Mouse (Mus musculus): ENCODE results near the gene Nacc1. TPM values are rescaled to one million over a fixed set of nuclear protein-coding genes. Genes with fewer than 3 reads are reported as not detected.
A peak's percentile ranks its signal among the peaks of the same experiment; 100 is the strongest.

The Nacc1 gene
- 15.8 and 17.4 TPM in 2 replicates for polyA plus RNA-seq (2015; fragmentation: Nextera tagmentation; extraction: Ambion mirVana)

DNA sequence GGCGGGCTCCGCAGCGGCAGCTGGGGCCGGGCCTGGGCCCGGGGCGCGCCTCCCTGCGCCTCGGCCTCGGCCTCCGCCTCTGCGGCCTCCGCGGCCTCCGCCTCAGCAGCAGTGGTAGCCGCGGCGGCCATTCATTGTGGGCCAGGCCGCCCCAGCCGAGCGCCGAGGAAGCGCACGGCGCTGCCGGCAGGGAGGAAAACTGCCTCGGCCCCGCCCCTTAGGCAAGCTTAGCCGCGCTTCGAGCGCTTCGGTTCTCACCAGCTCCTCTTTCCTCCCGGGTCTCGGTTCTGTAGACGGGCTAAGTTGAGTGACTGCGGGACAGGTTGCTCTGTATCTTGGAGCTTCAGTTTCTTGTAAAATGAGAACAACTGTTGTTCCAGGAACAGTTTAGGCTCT is at the start of gene Nacc1:
Gene Nacc1 (minus strand): TSS at position 158 of the 396 bp plus-strand sequence.
- H3K27me3 ChIP-seq (replicated peaks) = no peaks in the 10 kb centered on the region
- H3K36me3 ChIP-seq = peaks cover 12% of the 10 kb centered on the region; the same call in 1 of the 2 replicates
- H3K9me3 ChIP-seq = no peaks in the 10 kb centered on the region
- under 1% methylated on average over 24 of the region's 37 CpGs for WGBS
- H3K4me3 ChIP-seq (replicated peaks) = peak within 1 kb of the TSS; percentile 100
- peak within 1 kb of the TSS; percentile 81 for H3K4me2 ChIP-seq
- peak; percentile 85 for ATAC-seq (ENCODE audit: insufficient read depth, low FRiP score, low read depth)
- H3K9ac ChIP-seq = peak within 1 kb of the TSS; percentile 100
- peak within 1 kb of the TSS; percentile 94 for H3K27ac ChIP-seq
- H3K4me1 ChIP-seq = peaks cover 40% of the 10 kb centered on the region

DNA sequence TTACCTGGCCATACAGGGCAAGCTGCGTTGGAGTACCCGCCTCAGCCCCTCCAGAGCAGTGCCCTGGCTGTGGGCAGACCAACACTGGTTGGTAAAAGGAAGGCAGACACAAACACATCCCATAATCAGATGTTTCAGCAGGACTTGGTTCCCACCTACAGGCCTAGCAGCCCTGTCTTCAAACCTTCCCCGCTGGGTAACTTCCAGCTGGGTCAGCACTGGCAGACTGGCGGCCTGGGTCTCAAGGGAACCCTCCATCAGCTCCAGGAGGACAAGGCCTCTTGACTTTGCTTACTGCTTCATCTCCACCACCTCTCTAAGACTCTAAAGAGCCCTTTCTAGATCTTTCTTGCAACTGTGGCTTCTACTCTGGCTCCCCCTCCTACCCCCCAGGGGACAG is 48.9 kb upstream of the Nacc1 start:
- Histone ChIP-seq H3K9me3 (no peaks in the 10 kb centered on the region), H3K4me1 (peaks cover 68% of the 10 kb centered on the region), H3K27me3 (replicated peaks) (no peaks in the 10 kb centered on the region), H3K4me2 (no peak overlapping the region), H3K4me3 (replicated peaks) (no peak overlapping the region), H3K9ac (no peak overlapping the region), H3K27ac (no peak overlapping the region), H3K36me3 (no peaks in the 10 kb centered on the region)
- ATAC-seq (ENCODE audit: insufficient read depth, low FRiP score, low read depth) = no peak
- WGBS = 86% methylated on average over 4 of the region's 4 CpGs

DNA sequence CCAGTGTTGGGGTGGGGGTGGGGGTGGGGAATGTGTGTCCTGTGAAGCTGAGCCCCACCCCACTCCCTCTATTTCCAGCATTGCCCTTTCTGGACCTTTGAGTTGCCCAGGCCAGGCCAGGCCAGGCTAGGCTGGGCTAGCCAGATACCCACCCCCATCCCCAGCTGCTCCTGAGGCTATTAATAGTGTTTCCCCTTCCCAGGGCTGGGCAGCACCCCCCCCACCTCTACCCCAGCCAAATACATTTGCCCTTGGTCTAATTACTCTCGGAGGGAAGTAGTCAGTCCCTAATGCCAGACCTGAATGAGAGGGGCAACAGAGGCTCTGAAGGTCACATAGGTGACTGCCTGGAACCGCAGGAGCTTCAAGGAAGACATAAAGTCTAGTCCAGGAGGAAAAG is 47.9 kb upstream of the Nacc1 start:
- 54% methylated on average over 2 of the region's 2 CpGs for WGBS
- Histone ChIP-seq H3K9me3 (no peaks in the 10 kb centered on the region), H3K27ac (no peak overlapping the region), H3K36me3 (no peaks in the 10 kb centered on the region), H3K4me3 (replicated peaks) (no peak overlapping the region), H3K4me2 (no peak overlapping the region), H3K9ac (no peak overlapping the region), H3K4me1 (peaks cover 69% of the 10 kb centered on the region), H3K27me3 (replicated peaks) (no peaks in the 10 kb centered on the region)
- no peak for ATAC-seq (ENCODE audit: insufficient read depth, low FRiP score, low read depth)

DNA sequence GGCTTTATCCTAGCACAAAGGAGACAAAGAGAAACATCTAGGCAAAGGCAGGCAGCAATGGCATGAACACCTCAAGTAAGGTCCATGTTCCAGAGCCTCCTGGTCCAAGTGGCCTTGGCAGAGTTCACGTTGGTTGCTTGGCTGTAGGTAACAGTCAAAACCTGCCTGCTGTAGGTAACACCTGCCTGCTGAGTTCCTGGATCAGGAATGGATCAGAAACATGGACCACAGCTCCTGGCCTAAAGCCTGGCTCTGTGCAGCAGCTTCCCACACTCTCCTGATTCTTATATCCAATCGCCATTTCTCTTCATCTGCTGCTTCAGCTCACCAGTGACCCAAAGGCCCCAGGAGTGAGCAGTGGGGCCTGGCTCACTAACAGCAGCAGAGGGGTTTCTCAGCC is 47.0 kb upstream of the Nacc1 start:
- Histone ChIP-seq H3K27ac (no peak overlapping the region), H3K4me1 (peaks cover 69% of the 10 kb centered on the region), H3K27me3 (replicated peaks) (no peaks in the 10 kb centered on the region)

DNA sequence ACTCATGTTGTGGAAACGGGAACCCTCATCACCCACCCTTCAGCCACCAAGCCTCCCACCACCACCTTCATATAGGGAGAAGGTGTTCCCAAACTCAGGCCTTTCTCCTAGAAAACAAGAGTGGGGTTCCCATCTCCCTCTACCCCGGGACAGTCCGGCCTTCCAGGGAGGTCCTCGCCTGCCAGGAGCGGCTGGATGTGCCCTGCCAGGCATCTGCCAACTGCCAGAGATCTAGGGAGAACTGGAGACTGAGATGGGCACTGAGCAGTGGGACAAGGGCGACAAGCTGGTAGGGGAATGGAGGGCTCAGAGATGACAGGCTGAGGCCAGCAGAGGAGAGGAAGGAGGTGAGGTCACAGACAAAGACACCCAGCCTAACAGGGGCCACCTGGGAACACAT is 46.3 kb upstream of the Nacc1 start:
- H3K27me3 ChIP-seq (replicated peaks) = no peaks in the 10 kb centered on the region
- 87% methylated on average over 6 of the region's 6 CpGs for WGBS

More for the DNA sequence above, 47.0 kb upstream of the Nacc1 start:
- Histone ChIP-seq H3K9me3 (no peaks in the 10 kb centered on the region), H3K4me2 (no peak overlapping the region), H3K9ac (no peak overlapping the region), H3K4me3 (replicated peaks) (no peak overlapping the region), H3K36me3 (no peaks in the 10 kb centered on the region)
- 76% methylated on average over 2 of the region's 2 CpGs for WGBS
- no peak for ATAC-seq (ENCODE audit: insufficient read depth, low FRiP score, low read depth)

DNA sequence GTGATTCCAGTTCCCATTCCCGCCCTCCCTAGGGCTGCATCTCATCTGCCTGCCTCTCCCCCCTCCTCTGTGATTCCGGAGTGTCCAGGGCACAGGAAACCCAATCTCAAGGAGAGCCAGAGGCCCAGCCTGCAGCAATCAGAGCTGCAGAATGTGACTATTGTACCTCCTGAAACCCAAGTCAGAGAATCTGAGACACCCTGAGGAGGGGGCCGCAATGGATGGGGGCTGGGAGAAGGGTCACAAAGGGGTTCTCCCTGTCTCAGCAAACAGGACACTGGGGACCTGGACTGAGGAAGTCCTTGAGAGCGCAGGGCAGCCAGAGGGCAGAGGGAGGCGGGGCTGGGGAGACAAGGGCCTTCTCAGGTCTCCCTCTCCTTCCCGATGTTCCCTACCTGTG is 45.3 kb upstream of the Nacc1 start:
- peak overlapping the region; percentile 44 for H3K27ac ChIP-seq
- 50% methylated on average over 6 of the region's 6 CpGs for WGBS
- no peaks in the 10 kb centered on the region for H3K27me3 ChIP-seq (replicated peaks)
- no peak overlapping the region for H3K9ac ChIP-seq
- H3K4me1 ChIP-seq = peaks cover 59% of the 10 kb centered on the region
- no peak overlapping the region for H3K4me2 ChIP-seq
- H3K9me3 ChIP-seq = no peaks in the 10 kb centered on the region
- no peaks in the 10 kb centered on the region for H3K36me3 ChIP-seq
- no peak for ATAC-seq (ENCODE audit: insufficient read depth, low FRiP score, low read depth)
- no peak overlapping the region for H3K4me3 ChIP-seq (replicated peaks)

More for the DNA sequence above, 46.3 kb upstream of the Nacc1 start:
- no peak for ATAC-seq (ENCODE audit: insufficient read depth, low FRiP score, low read depth)
- Histone ChIP-seq H3K9me3 (no peaks in the 10 kb centered on the region), H3K4me3 (replicated peaks) (no peak overlapping the region), H3K4me1 (peaks cover 63% of the 10 kb centered on the region), H3K27ac (no peak overlapping the region), H3K4me2 (no peak overlapping the region), H3K36me3 (no peaks in the 10 kb centered on the region), H3K9ac (no peak overlapping the region)

DNA sequence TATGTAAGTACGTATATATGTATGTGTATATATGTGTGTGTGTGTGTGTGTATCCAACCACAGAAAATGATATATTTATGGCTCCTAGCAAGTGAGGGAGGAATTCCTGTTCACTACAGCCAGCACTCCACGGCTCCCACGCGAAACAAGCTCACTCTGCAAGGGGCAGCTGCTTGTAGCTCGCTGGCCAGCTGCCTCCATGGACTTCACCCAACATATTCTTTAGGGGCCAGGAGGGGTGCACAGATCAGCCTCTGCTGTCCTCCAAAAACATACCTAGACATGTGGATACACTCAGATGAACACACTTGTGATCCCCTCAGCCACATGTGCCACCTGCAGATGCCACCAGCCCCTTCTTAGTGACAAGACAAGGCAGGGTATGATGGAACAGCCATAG is 44.9 kb upstream of the Nacc1 start:
- WGBS = 43% methylated on average over 5 of the region's 5 CpGs
- no peaks in the 10 kb centered on the region for H3K27me3 ChIP-seq (replicated peaks)

DNA sequence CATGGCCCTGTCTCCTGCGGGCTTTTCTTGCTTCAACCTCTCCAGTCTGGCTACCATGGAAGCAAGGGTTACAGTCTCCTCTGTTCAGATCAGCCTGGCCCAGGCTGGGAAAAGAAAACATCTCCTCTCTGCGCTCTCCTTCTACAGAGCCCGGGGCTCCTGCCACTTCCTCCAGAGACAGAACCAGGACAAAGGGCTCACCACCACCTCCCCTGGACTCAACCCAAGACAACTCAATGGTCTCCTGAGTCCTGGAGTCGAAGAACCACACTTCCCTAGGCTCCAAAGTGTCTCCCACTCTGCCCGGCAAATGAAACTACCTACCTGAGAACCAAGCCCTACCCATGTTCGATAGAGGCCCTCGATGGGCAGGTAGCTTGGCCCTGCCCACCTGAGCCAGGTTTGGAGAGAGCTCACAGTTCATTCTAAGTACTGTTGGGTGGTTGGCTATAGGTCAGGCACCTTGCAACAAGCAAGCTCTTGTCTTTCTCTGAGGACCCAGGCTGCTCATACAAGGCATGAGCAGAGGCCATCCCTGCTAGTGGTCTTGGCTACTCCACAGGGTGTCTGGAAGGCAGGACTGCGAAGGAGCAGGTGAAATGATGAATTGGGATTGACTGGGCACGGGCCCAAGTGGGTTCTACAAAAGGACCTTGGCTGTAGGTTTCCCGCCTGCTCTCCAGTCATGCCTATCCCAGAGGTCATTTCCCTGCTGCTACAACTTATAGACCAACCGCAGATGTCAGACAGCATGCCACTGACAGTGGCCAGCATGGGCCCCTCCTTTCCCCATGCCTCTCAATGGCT is 43.9 kb upstream of the Nacc1 start:
- 63% methylated on average over 11 of the region's 11 CpGs for WGBS
- Histone ChIP-seq H3K36me3 (peaks cover 6% of the 10 kb centered on the region; the same call in 1 of the 2 replicates), H3K27ac (peak overlapping the region; percentile 85), H3K4me1 (peaks cover 53% of the 10 kb centered on the region), H3K4me3 (replicated peaks) (no peak overlapping the region), H3K4me2 (peak overlapping the region; percentile 24; the same call in 1 of the 2 replicates), H3K27me3 (replicated peaks) (no peaks in the 10 kb centered on the region), H3K9ac (no peak overlapping the region), H3K9me3 (no peaks in the 10 kb centered on the region)
- ATAC-seq (ENCODE audit: insufficient read depth, low FRiP score, low read depth) = no peak

More for the DNA sequence above, 44.9 kb upstream of the Nacc1 start:
- ATAC-seq (ENCODE audit: insufficient read depth, low FRiP score, low read depth) = no peak
- H3K9me3 ChIP-seq = no peaks in the 10 kb centered on the region
- H3K4me1 ChIP-seq = peaks cover 55% of the 10 kb centered on the region
- no peak overlapping the region for H3K9ac ChIP-seq
- H3K4me2 ChIP-seq = no peak overlapping the region
- H3K36me3 ChIP-seq = peaks cover 3% of the 10 kb centered on the region; the same call in 1 of the 2 replicates
- H3K27ac ChIP-seq = peak overlapping the region; percentile 44
- H3K4me3 ChIP-seq (replicated peaks) = no peak overlapping the region

DNA sequence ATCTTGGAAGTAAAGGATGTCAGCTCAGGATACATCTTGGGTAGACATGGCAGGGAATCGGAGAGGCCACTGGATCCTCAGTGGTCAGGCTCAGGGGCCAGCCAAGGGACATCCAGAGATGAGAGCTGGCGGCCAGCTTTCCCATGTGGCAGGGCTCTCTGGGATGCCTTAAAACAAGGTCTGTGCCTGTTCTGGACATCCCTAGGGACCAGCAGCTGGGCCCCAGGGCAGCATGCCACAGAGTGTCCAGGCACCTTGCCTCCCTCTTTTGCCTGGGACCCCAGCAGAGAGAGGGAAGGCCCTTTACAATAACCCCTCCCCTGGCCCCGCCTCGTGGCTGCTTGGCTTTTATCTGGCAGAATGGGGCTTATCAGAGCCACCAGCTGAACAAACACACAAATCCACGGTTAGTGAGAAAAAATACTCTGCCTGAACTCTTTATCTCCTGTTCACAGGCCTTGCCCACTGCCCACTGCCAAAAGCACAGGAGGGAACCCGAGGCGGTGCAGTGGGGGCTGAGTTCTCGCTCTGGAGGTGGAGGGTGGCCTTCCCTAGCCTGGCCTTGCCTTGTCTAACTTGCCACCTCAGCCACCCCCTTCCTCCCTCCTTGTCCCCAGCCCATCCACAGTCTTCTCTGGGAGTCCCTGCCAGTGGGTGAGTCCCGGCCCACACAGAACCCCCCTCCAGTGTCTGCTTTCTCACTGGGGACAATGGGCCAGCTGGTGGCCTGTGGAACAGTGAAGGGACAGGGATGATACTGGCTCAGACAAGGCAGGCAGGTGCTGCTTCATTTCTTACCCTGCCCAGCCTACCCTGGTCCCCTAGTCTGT is 43.1 kb upstream of the Nacc1 start:
- Histone ChIP-seq H3K27me3 (replicated peaks) (no peaks in the 10 kb centered on the region), H3K4me1 (peaks cover 56% of the 10 kb centered on the region), H3K4me3 (replicated peaks) (no peak overlapping the region), H3K9ac (no peak overlapping the region), H3K4me2 (peak overlapping the region; percentile 24), H3K27ac (peak overlapping the region; percentile 85), H3K36me3 (peaks cover 10% of the 10 kb centered on the region; the same call in 1 of the 2 replicates), H3K9me3 (no peaks in the 10 kb centered on the region)
- ATAC-seq (ENCODE audit: insufficient read depth, low FRiP score, low read depth) = peak; percentile 88
- 37% methylated on average over 9 of the region's 9 CpGs for WGBS

DNA sequence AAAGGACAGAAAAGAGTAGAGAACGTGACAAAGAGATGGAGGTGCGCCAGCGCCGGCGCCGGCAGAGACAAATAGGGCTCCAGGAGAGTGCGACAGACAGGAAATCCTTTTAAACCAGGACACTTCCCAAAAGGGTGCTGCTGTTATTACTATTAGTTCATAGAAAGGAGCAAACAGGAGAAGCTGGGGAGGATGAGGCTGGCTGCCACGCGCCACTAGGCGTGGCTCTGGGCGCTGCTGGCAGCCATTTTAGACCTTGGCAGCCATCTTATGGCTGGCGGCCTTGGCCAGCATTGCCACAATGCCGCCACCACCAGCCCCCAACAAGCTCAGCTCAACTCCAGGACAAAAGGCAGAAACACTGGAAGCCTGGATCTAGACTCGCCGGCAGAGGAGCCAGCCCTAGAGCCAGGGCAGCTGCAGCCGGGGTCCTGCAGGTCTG is 42.3 kb upstream of the Nacc1 start:
- 83% methylated on average over 16 of the region's 16 CpGs for WGBS

DNA sequence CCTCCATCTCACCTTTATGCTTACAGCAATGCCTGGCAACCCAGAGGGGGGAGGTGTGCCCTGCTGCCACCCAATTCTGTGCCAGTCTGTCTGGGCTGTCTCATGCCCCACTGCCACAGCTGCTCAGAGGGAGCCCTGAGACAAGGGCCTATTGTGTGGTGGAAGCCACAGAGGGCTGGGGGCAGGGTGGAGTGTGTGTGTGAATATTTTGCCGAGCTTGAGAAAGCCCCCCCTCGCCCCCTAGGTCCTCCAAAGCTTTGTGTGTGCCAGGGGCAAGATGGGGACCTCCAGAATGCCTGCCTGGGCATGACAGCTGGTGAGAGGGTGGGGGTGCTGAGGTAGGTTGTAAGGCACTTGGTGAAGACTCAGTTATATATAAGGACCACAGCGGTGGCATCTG is 40.8 kb upstream of the Nacc1 start:
- H3K27ac ChIP-seq = peak overlapping the region; percentile 16
- ATAC-seq (ENCODE audit: insufficient read depth, low FRiP score, low read depth) = no peak
- no peak overlapping the region for H3K4me3 ChIP-seq (replicated peaks)
- H3K4me2 ChIP-seq = no peak overlapping the region
- no peaks in the 10 kb centered on the region for H3K27me3 ChIP-seq (replicated peaks)
- H3K4me1 ChIP-seq = peaks cover 73% of the 10 kb centered on the region
- WGBS = 76% methylated on average over 3 of the region's 3 CpGs
- H3K9ac ChIP-seq = no peak overlapping the region
- H3K36me3 ChIP-seq = peaks cover 10% of the 10 kb centered on the region; the same call in 1 of the 2 replicates
- H3K9me3 ChIP-seq = no peaks in the 10 kb centered on the region

More for the DNA sequence above, 42.3 kb upstream of the Nacc1 start:
- Histone ChIP-seq H3K4me3 (replicated peaks) (no peak overlapping the region), H3K27ac (peak overlapping the region; percentile 85), H3K4me1 (peaks cover 64% of the 10 kb centered on the region), H3K27me3 (replicated peaks) (no peaks in the 10 kb centered on the region), H3K9me3 (no peaks in the 10 kb centered on the region), H3K9ac (no peak overlapping the region), H3K36me3 (peaks cover 10% of the 10 kb centered on the region; the same call in 1 of the 2 replicates), H3K4me2 (0 out of 2 replicates have a peak overlapping the region, but pooled peaks have one; percentile 21)
- no peak for ATAC-seq (ENCODE audit: insufficient read depth, low FRiP score, low read depth)

DNA sequence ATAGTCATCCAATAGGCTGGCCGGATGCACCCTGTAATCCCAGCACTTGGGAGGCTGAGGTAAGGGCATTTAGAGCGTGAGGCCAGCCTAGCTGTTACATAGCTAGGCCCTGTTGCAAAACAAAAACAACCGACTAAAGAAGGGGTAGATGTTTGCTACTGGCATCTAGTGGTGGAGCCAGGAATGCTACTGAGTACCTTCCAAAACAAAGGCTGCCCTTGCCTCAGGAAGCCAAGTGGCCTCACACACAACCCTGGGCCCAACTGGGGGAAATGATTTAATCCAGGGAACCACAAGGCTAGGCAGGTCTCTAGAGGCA is 38.2 kb upstream of the Nacc1 start:
- Histone ChIP-seq H3K4me2 (no peak overlapping the region), H3K27me3 (replicated peaks) (no peaks in the 10 kb centered on the region), H3K27ac (peak overlapping the region; percentile 64), H3K9me3 (no peaks in the 10 kb centered on the region), H3K4me1 (peaks cover 68% of the 10 kb centered on the region), H3K9ac (no peak overlapping the region), H3K4me3 (replicated peaks) (no peak overlapping the region), H3K36me3 (peaks cover 18% of the 10 kb centered on the region)
- ATAC-seq (ENCODE audit: insufficient read depth, low FRiP score, low read depth) = no peak
- 36% methylated on average over 3 of the region's 3 CpGs for WGBS

Data from stomach, embryonic 15.5 days (tissue).